Mouse (Mus musculus): ENCODE measurements around the gene Pth1r.

GRCm38 (mm10) chr9:110722060-110722459 is 24.9 kb downstream of the Pth1r start:
- TF ChIP-seq CTCF (IDR thresholded peaks at IDR 0.05; ENCODE audit: low read depth, low read length) (no peak), POLR2A (IDR thresholded peaks at IDR 0.05; ENCODE audit: borderline replicate concordance, low read depth, low read length) (no peak)
